Mouse (Mus musculus) kidney, embryonic 16.5 days (tissue): Measurements from ENCODE around the gene Wipf3. TPM values are rescaled to one million over a fixed set of nuclear protein-coding genes. Genes with fewer than 3 reads are reported as not detected.

Experiments
- ATAC-seq: fragments of 200-750 bp; cut with Nextera tagmentation; 2 replicates; pipeline ENCODE4 v1.8.0; 2017; ENCODE audit warnings: moderate TSS enrichment; ENCODE audit not compliant: low FRiP score, low TSS enrichment
- H3K27ac ChIP-seq: fragments of 300-500 bp; sonication (generic); 2 replicates; pipeline ENCODE4 v1.5.1; 2014; ENCODE audit warnings: low read length
- H3K27me3 ChIP-seq: fragments of 300-500 bp; sonication (generic); 2 replicates; pipeline ENCODE4 v1.6.1; 2014; ENCODE audit warnings: low read length, control low read depth, mixed read lengths; ENCODE audit not compliant: insufficient read depth
- H3K36me3 ChIP-seq: fragments of 300-500 bp; sonication (generic); 2 replicates; pipeline ENCODE4 v1.6.1; 2014; ENCODE audit warnings: low read length, control low read depth, mixed read lengths; ENCODE audit not compliant: insufficient read depth
- H3K4me1 ChIP-seq: fragments of 300-500 bp; sonication (generic); 2 replicates; pipeline ENCODE4 v1.6.1; 2014; ENCODE audit warnings: low read length, control low read depth, mixed read lengths; ENCODE audit not compliant: insufficient read depth
- H3K4me2 ChIP-seq: fragments of 300-500 bp; sonication (generic); replicated peaks from 2 replicates; pipeline ENCODE4 v1.6.1; 2014; ENCODE audit warnings: low read depth, low read length
- H3K4me3 ChIP-seq: fragments of 300-500 bp; sonication (generic); 2 replicates; pipeline ENCODE4 v1.5.1; 2014; ENCODE audit warnings: mild to moderate bottlenecking, low read length
- H3K9ac ChIP-seq: fragments of 300-500 bp; sonication (generic); replicated peaks from 2 replicates; pipeline ENCODE4 v1.6.1; 2014; ENCODE audit warnings: low read length
- H3K9me3 ChIP-seq: fragments of 300-500 bp; sonication (generic); 2 replicates; pipeline ENCODE4 v1.6.1; 2016; ENCODE audit warnings: low read length, control low read depth
- WGBS: fragments of 180-500 bp; shearing (Covaris S2); extraction: QIAGEN DNeasy Blood & Tissue Kit; methylation state at CpG from one replicate; pipeline ENCODE4 v1.1.7; 2014; 5-methylcytosine and 5-hydroxymethylcytosine counted together
- polyA plus RNA-seq: library from polyadenylated mRNA; unstranded; fragments of >200 nt; fragmentation: Nextera tagmentation; extraction: Ambion mirVana; gene quantifications from 2 replicates; pipeline ENCODE4 v1.2.1, GENCODE M21; 2015

Gene Wipf3
- polyA plus RNA-seq, 1 experiment from 2014 or later: 3.1 TPM

- H3K27ac ChIP-seq: no peak overlapping the region
- ATAC-seq: no peak
- no peaks in the 10 kb centered on the region for H3K36me3 ChIP-seq
- H3K9me3 ChIP-seq: no peaks in the 10 kb centered on the region
- no peak overlapping the region for H3K9ac ChIP-seq
- H3K4me2 ChIP-seq: no peak overlapping the region
- no peak overlapping the region for H3K4me3 ChIP-seq
- WGBS: 58% methylated on average over 7 of the region's 7 CpGs
- peaks cover 1% of the 10 kb centered on the region; the same call in 1 of the 2 replicates for H3K27me3 ChIP-seq
- no peaks in the 10 kb centered on the region for H3K4me1 ChIP-seq
Observed at GRCm38 (mm10) chr6:54491074-54491473, 61.7 kb downstream of the Wipf3 start.

DNA sequence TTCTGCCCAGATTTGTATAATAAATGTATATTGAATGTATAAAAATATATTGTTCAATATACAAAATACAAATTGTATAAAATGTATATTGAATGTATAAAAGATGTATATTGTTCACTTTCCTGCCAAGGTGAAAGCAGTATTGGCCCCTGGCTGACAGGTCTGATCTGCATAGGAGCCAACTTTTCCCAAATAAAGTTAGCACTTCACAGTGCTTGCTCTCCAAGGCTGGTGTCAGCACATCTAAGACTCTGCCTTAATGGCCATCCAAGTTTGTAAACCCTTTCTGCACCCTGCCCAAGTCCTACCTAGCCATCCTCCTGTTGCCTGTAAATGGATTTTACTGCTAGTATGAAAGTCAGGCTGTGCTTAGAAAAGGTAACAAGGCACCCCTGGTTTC is 64.7 kb downstream of the Wipf3 start:
- Histone ChIP-seq H3K4me3 (no peak overlapping the region), H3K4me2 (no peak overlapping the region), H3K36me3 (no peaks in the 10 kb centered on the region), H3K4me1 (no peaks in the 10 kb centered on the region), H3K9me3 (no peaks in the 10 kb centered on the region), H3K9ac (no peak overlapping the region), H3K27me3 (no peaks in the 10 kb centered on the region), H3K27ac (no peak overlapping the region)
- no peak for ATAC-seq

GRCm38 (mm10) chr6:54494612-54495398 is 65.4 kb downstream of the Wipf3 start:
- Histone ChIP-seq H3K4me1 (no peaks in the 10 kb centered on the region), H3K27me3 (no peaks in the 10 kb centered on the region), H3K4me2 (no peak overlapping the region), H3K9ac (no peak overlapping the region), H3K4me3 (no peak overlapping the region), H3K9me3 (no peaks in the 10 kb centered on the region), H3K36me3 (no peaks in the 10 kb centered on the region), H3K27ac (no peak overlapping the region)
- 81% methylated on average over 11 of the region's 11 CpGs for WGBS
- no peak for ATAC-seq

DNA sequence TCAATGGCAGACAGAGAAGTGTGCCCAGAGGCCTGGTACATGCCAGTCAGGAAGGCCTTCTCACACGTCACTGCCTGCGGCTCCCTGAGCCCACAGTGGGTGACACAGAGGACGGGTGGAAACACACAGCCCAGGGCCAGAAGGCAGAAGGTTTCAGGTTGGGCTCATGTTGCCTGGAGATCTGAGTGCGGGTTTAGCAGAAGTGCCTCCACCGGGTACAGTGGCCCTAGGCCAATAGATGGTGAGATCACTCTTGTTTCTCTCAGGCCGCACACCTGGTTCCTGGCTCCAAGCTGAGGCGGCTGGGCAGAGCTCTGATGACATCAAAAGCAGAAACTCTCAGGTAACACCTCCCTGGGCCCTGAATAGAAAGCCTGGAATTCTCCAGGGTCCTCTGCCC is 66.8 kb downstream of the Wipf3 start:
- WGBS: 86% methylated on average over 7 of the region's 7 CpGs
- ATAC-seq: 0 out of 2 replicates have a peak, but pooled peaks have one; percentile 15
- no peak overlapping the region for H3K4me3 ChIP-seq

DNA sequence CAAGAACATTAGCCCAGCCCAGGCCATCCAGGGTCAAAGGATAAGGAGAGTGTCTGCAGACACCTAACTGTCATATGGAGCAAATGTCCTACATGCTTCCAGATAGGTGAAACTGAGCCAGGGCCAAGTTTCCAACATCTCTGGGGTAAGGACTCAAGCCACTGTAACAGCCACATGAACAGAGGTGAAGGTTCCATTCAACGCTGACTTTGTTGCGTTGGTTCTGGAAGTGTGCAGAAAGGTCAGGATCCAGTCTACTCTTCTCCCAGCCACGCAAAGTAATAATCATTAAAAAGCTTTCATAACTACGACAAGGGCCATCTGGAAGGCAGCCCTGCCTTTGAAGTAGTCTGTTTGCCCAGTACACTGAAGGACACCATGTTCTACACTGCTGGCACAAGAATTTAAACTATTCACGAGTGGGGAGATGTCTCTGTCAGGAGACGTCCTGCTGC is 73.3 kb downstream of the Wipf3 start:
- no peaks in the 10 kb centered on the region for H3K36me3 ChIP-seq
- H3K9me3 ChIP-seq: no peaks in the 10 kb centered on the region
- no peak overlapping the region for H3K4me3 ChIP-seq
- no peak overlapping the region for H3K4me2 ChIP-seq
- no peak overlapping the region for H3K27ac ChIP-seq
- WGBS: 75% methylated on average over 6 of the region's 6 CpGs
- no peak overlapping the region for H3K9ac ChIP-seq
- no peaks in the 10 kb centered on the region for H3K27me3 ChIP-seq
- no peaks in the 10 kb centered on the region; the same call in 1 of the 2 replicates for H3K4me1 ChIP-seq
- no peak for ATAC-seq

More for the DNA sequence above, 66.8 kb downstream of the Wipf3 start:
- no peak overlapping the region for H3K4me2 ChIP-seq
- H3K27me3 ChIP-seq: no peaks in the 10 kb centered on the region
- H3K4me1 ChIP-seq: no peaks in the 10 kb centered on the region
- H3K9me3 ChIP-seq: no peaks in the 10 kb centered on the region
- H3K27ac ChIP-seq: no peak overlapping the region
- H3K36me3 ChIP-seq: no peaks in the 10 kb centered on the region
- H3K9ac ChIP-seq: no peak overlapping the region

DNA sequence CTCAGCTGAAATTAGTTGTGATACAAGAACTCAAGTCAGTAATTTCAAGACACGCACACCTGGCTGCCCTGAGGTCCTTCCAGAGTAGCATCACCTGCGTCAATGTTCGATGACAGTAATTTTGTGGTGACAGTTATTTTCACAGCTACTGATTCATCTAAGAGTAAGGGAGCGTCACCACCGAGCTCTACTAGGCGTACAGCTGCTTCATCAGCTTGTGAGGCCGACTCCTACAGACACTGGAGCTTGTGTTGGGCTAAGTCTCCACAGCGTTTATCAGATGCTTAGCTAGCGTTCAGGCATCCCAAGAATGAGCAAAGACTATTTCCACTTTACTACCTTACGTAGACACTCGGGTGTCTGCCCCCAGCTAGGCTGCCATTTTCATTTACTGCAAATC is 76.9 kb downstream of the Wipf3 start:
- H3K27me3 ChIP-seq: no peaks in the 10 kb centered on the region
- 77% methylated on average over 11 of the region's 11 CpGs for WGBS
- H3K4me3 ChIP-seq: no peak overlapping the region
- no peak overlapping the region for H3K27ac ChIP-seq
- H3K36me3 ChIP-seq: no peaks in the 10 kb centered on the region
- ATAC-seq: no peak
- no peak overlapping the region for H3K9ac ChIP-seq
- no peaks in the 10 kb centered on the region for H3K9me3 ChIP-seq
- no peak overlapping the region for H3K4me2 ChIP-seq
- H3K4me1 ChIP-seq: peaks cover 13% of the 10 kb centered on the region

- no peaks in the 10 kb centered on the region for H3K27me3 ChIP-seq
- H3K4me1 ChIP-seq: peaks cover 13% of the 10 kb centered on the region
- no peak overlapping the region for H3K9ac ChIP-seq
- WGBS: 35% methylated on average over 8 of the region's 8 CpGs
- no peak overlapping the region for H3K4me3 ChIP-seq
- no peak overlapping the region for H3K4me2 ChIP-seq
- no peak for ATAC-seq
- H3K9me3 ChIP-seq: no peaks in the 10 kb centered on the region
- H3K36me3 ChIP-seq: no peaks in the 10 kb centered on the region
- H3K27ac ChIP-seq: no peak overlapping the region
Observed at GRCm38 (mm10) chr6:54507002-54507401, 77.6 kb downstream of the Wipf3 start.

DNA sequence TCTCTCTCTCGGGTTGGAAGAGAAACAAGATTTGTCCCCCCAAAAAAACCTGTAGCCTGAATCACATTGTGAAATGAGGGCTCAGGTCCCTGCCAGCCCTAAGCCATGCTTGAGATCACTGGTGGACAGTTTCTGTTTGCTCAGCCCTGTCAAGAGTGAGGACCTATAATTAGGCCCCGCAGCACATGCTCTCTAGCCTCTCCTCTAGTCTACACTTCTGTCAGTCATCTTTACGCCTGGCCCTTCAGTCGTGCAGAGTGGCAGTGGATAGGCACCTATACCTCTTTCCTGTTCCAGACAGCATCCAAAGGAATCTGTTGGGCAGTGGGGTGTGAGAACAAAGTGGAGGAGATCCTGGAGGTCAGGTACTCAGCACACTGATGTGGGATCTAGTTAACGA is 78.4 kb downstream of the Wipf3 start:
- Histone ChIP-seq H3K27ac (0 out of 2 replicates have a peak overlapping the region, but pooled peaks have one; percentile 25), H3K27me3 (no peaks in the 10 kb centered on the region), H3K4me3 (no peak overlapping the region), H3K4me1 (peaks cover 13% of the 10 kb centered on the region), H3K4me2 (no peak overlapping the region), H3K9me3 (no peaks in the 10 kb centered on the region), H3K36me3 (no peaks in the 10 kb centered on the region), H3K9ac (no peak overlapping the region)
- ATAC-seq: peak; percentile 25; the same call in 1 of the 2 replicates
- 39% methylated on average over 5 of the region's 5 CpGs for WGBS

GRCm38 (mm10) chr6:54508256-54508793 is 78.9 kb downstream of the Wipf3 start:
- H3K9ac ChIP-seq: no peak overlapping the region
- ATAC-seq: peak; percentile 63

DNA sequence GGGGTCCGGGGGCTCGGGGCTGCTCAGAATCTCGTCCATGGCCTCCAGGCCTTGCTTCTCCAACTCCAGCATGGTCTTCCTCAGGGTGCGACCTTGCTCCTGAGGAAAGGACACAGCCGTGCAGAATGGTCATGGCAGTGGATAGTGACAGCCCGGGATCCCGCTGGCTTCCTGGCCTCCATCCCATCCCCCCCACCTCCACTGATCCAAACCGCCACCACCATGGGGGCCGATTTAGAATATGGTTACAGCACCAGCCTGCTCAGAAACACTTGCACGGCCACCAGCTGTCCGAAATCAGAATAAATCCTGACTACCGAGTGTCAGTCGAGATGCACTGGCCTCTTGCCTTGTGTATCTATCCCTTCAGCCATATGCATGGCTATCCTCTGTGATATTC is 79.9 kb downstream of the Wipf3 start:
- no peak overlapping the region for H3K27ac ChIP-seq
- no peaks in the 10 kb centered on the region for H3K27me3 ChIP-seq
- no peak overlapping the region for H3K4me3 ChIP-seq
- H3K36me3 ChIP-seq: no peaks in the 10 kb centered on the region
- H3K9me3 ChIP-seq: no peaks in the 10 kb centered on the region
- H3K4me2 ChIP-seq: no peak overlapping the region
- 0 out of 2 replicates have a peak, but pooled peaks have one; percentile 3 for ATAC-seq
- 90% methylated on average over 13 of the region's 13 CpGs for WGBS
- H3K9ac ChIP-seq: no peak overlapping the region
- peaks cover 13% of the 10 kb centered on the region for H3K4me1 ChIP-seq

More at GRCm38 (mm10) chr6:54508256-54508793, 78.9 kb downstream of the Wipf3 start:
- no peaks in the 10 kb centered on the region for H3K36me3 ChIP-seq
- H3K27ac ChIP-seq: 0 out of 2 replicates have a peak overlapping the region, but pooled peaks have one; percentile 25
- H3K4me3 ChIP-seq: no peak overlapping the region
- peaks cover 13% of the 10 kb centered on the region for H3K4me1 ChIP-seq
- no peaks in the 10 kb centered on the region for H3K9me3 ChIP-seq
- no peak overlapping the region for H3K4me2 ChIP-seq
- H3K27me3 ChIP-seq: no peaks in the 10 kb centered on the region
- WGBS: 35% methylated on average over 6 of the region's 6 CpGs
